Mouse (Mus musculus) heart, adult 2 months (tissue): Measurements from ENCODE around the gene Rph3a.

Source experiments
- CTCF ChIP-seq: fragments of 200-600 bp; IDR thresholded peaks from 2 replicates; pipeline ENCODE4 v1.8.1; 2022; ENCODE audit warnings: antibody characterized with exemption, mild to moderate bottlenecking, moderate library complexity
- EP300 ChIP-seq: fragments of 200-500 bp; IDR thresholded peaks from 2 replicates; pipeline ENCODE4 v1.6.1; 2011; ENCODE audit warnings: low read depth, low read length, control low read depth; ENCODE audit not compliant: insufficient read depth
- POLR2A ChIP-seq: fragments of 200-500 bp; IDR thresholded peaks from 2 replicates; pipeline ENCODE4 v1.6.1; 2011; ENCODE audit warnings: mild to moderate bottlenecking, low read depth, low read length, control low read depth; ENCODE audit not compliant: insufficient read depth

- TF ChIP-seq CTCF (no peak), POLR2A (no peak), EP300 (no peak)
Measured at GRCm38 (mm10) chr5:121017699-121018098, 7.8 kb upstream of the Rph3a start.
